Mouse (Mus musculus) liver, embryonic 15.5 days (tissue): Measurements from ENCODE around the gene Hddc3. TPM values are rescaled to one million over a fixed set of nuclear protein-coding genes. Genes with fewer than 3 reads are reported as not detected.

Source experiments
- ATAC-seq: fragments of 200-750 bp; cut with Nextera tagmentation; 2 replicates; pipeline ENCODE4 v1.8.0; 2017; ENCODE audit warnings: moderate number of reproducible peaks, mild to moderate bottlenecking, moderate library complexity; ENCODE audit not compliant: insufficient read depth
- H3K27ac ChIP-seq: fragments of 300-500 bp; sonication (generic); replicated peaks from 2 replicates; pipeline ENCODE4 v1.5.1; 2015; ENCODE audit warnings: mild to moderate bottlenecking, inconsistent platforms
- H3K27me3 ChIP-seq: fragments of 300-500 bp; sonication (generic); 2 replicates; pipeline ENCODE4 v1.6.1; 2015; ENCODE audit warnings: mild to moderate bottlenecking, inconsistent platforms
- H3K36me3 ChIP-seq: fragments of 300-500 bp; sonication (generic); replicated peaks from 2 replicates; pipeline ENCODE4 v1.6.1; 2015; ENCODE audit warnings: moderate library complexity, mild to moderate bottlenecking, inconsistent platforms
- H3K4me1 ChIP-seq: fragments of 300-500 bp; sonication (generic); replicated peaks from 2 replicates; pipeline ENCODE4 v1.6.1; 2015; ENCODE audit warnings: inconsistent platforms
- H3K4me2 ChIP-seq: fragments of 300-500 bp; sonication (generic); 2 replicates; pipeline ENCODE4 v1.6.1; 2015; ENCODE audit warnings: moderate library complexity, mild to moderate bottlenecking, inconsistent platforms
- H3K4me3 ChIP-seq: fragments of 300-500 bp; sonication (generic); replicated peaks from 2 replicates; pipeline ENCODE4 v1.5.1; 2015; ENCODE audit warnings: mild to moderate bottlenecking, inconsistent platforms
- H3K9ac ChIP-seq: fragments of 300-500 bp; sonication (generic); 2 replicates; pipeline ENCODE4 v1.6.1; 2015; ENCODE audit warnings: moderate library complexity, mild to moderate bottlenecking, inconsistent platforms
- H3K9me3 ChIP-seq: fragments of 300-500 bp; sonication (generic); replicated peaks from 2 replicates; pipeline ENCODE4 v1.6.1; 2016; ENCODE audit warnings: inconsistent platforms
- WGBS: fragments of 180-500 bp; shearing (Covaris S2); methylation state at CpG from one replicate; pipeline ENCODE4 v1.1.7; 2015; ENCODE audit warnings: mixed read lengths; ENCODE audit not compliant: insufficient replicate concordance; 5-methylcytosine and 5-hydroxymethylcytosine counted together
- polyA plus RNA-seq: library from polyadenylated mRNA; unstranded; fragments of >200 nt; fragmentation: Nextera tagmentation; extraction: Ambion mirVana; gene quantifications from 2 replicates; pipeline ENCODE4 v1.2.1, GENCODE M21; 2015

Gene Hddc3
- 3.1 and 3.5 TPM in 2 replicates for polyA plus RNA-seq

DNA sequence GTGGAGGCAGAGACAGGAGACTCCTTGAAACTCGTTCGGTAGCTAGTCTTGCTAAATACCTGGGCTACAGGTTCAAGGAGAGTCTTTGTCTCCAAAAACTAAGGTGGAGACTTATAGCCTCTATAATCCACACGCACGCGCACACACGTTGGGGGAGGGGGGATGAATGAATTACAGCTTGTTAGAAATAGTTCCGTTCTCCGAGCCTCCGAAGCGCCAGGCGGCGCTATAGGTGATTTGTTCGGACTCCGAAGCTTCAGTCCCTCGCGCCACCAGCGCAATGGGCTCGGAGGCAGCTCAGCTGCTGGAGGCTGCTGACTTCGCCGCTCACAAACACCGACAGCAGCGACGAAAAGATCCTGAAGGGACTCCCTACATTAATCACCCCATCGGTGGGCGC, at the start of gene Hddc3:
Gene Hddc3 (plus strand): TSS at position 247 of the 400 bp plus-strand sequence.
- WGBS = under 1% methylated on average over 25 of the region's 25 CpGs
- H3K4me1 ChIP-seq = peaks cover 60% of the 10 kb centered on the region
- H3K27ac ChIP-seq = peak within 1 kb of the TSS; percentile 70

GRCm38 (mm10) chr7:80294062-80294763, 48.7 kb upstream of the Hddc3 start, which contains the start of gene Prc1:
TSS of gene Prc1 (plus strand) at chr7:80294450.
- Histone ChIP-seq H3K4me2 (peak within 1 kb of the TSS; percentile 68), H3K9ac (peak within 1 kb of the TSS; percentile 97), H3K27me3 (no peaks in the 10 kb centered on the region), H3K9me3 (no peaks in the 10 kb centered on the region), H3K36me3 (peaks cover 42% of the 10 kb centered on the region), H3K4me3 (peak within 1 kb of the TSS; percentile 83), H3K27ac (peak within 1 kb of the TSS; percentile 95), H3K4me1 (peaks cover 54% of the 10 kb centered on the region)
- WGBS = under 1% methylated on average over 52 of the region's 52 CpGs
- peak; percentile 99 for ATAC-seq

More for the DNA sequence above, at the start of gene Hddc3:
- peak within 1 kb of the TSS; percentile 75 for H3K9ac ChIP-seq
- peaks cover 9% of the 10 kb centered on the region; the same call in 1 of the 2 replicates for H3K27me3 ChIP-seq
- no peak for ATAC-seq
- H3K4me2 ChIP-seq = peak within 1 kb of the TSS; percentile 91
- H3K9me3 ChIP-seq = no peaks in the 10 kb centered on the region
- no peaks in the 10 kb centered on the region for H3K36me3 ChIP-seq
- H3K4me3 ChIP-seq = peak within 1 kb of the TSS; percentile 65

DNA sequence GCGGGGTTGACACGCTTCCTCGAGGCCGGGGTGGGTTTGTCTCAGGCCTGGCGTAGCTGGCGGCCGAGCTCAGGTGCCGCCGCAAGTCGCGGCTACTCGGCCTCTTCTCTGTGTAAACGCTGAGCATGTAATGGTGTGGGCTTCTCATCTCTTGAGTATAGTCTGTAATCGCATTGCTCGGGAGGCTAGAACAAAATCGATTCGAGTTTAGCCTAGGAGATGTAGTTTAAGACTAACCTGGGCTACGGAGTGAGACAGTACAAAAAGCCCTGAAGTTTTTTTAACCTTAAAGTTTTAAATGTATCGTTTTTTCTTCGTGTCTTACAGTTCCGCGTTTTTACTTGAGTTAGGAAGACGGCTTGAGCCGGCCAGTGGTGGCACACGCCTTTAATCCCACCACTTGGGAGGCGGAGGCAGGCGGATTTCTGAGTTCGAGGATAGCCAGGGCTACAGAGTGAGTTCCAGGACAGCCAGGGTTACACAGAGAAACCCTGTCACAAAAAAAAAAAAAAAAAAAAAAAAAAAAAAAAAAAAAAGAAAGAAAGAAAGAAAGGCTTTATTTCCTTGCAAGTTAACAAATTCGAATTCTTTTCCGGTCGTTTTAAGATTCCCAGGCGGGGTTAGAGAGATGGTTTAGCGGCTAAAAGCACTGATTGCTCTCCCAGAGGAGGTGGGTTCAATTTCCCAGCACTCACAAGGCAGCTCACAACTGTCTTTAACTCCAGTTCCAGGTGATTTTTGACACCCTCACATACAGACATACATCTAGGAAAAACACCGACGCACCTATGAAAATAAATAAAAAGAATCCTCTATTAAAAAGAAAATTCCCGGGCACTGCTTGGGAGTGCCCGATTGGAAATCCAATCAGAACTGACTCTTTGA, 47.9 kb upstream of the Hddc3 start:
- Histone ChIP-seq H3K27me3 (no peaks in the 10 kb centered on the region), H3K36me3 (peaks cover 48% of the 10 kb centered on the region), H3K27ac (peak overlapping the region; percentile 95), H3K9ac (peak overlapping the region; percentile 97), H3K4me1 (peaks cover 61% of the 10 kb centered on the region), H3K9me3 (no peaks in the 10 kb centered on the region), H3K4me3 (peak overlapping the region; percentile 83), H3K4me2 (peak overlapping the region; percentile 68)
- peak; percentile 54 for ATAC-seq
- 7% methylated on average over 37 of the region's 37 CpGs for WGBS

- ATAC-seq = no peak
- no peaks in the 10 kb centered on the region for H3K27me3 ChIP-seq
- H3K36me3 ChIP-seq = peaks cover 57% of the 10 kb centered on the region
- peaks cover 61% of the 10 kb centered on the region for H3K4me1 ChIP-seq
- peak overlapping the region; percentile 83 for H3K4me3 ChIP-seq
- H3K9ac ChIP-seq = peak overlapping the region; percentile 97
- H3K4me2 ChIP-seq = peak overlapping the region; percentile 68
- peak overlapping the region; percentile 16; the same call in 1 of the 2 replicates for H3K27ac ChIP-seq
- WGBS = 83% methylated on average over 6 of the region's 6 CpGs
- no peaks in the 10 kb centered on the region for H3K9me3 ChIP-seq
Measured at GRCm38 (mm10) chr7:80296462-80296861, 46.4 kb upstream of the Hddc3 start.

- peak overlapping the region; percentile 25; the same call in 1 of the 2 replicates for H3K9ac ChIP-seq
- 88% methylated on average over 3 of the region's 3 CpGs for WGBS
- ATAC-seq = no peak
- no peaks in the 10 kb centered on the region for H3K27me3 ChIP-seq
- H3K36me3 ChIP-seq = peaks cover 63% of the 10 kb centered on the region
- peak overlapping the region; percentile 68 for H3K4me2 ChIP-seq
- peaks cover 59% of the 10 kb centered on the region for H3K4me1 ChIP-seq
- H3K27ac ChIP-seq = no peak overlapping the region
- H3K4me3 ChIP-seq = peak overlapping the region; percentile 83
- no peaks in the 10 kb centered on the region for H3K9me3 ChIP-seq
Measured at GRCm38 (mm10) chr7:80297041-80297440, 45.9 kb upstream of the Hddc3 start.

GRCm38 (mm10) chr7:80298754-80299153, 44.1 kb upstream of the Hddc3 start:
- H3K9ac ChIP-seq = no peak overlapping the region
- H3K4me1 ChIP-seq = peaks cover 43% of the 10 kb centered on the region
- no peaks in the 10 kb centered on the region for H3K9me3 ChIP-seq
- no peak overlapping the region for H3K27ac ChIP-seq
- H3K4me3 ChIP-seq = no peak overlapping the region; the same call in 1 of the 2 replicates
- 90% methylated on average over 4 of the region's 4 CpGs for WGBS
- H3K4me2 ChIP-seq = 0 out of 2 replicates have a peak overlapping the region, but pooled peaks have one; percentile 68
- H3K27me3 ChIP-seq = no peaks in the 10 kb centered on the region
- ATAC-seq = no peak
- peaks cover 78% of the 10 kb centered on the region for H3K36me3 ChIP-seq

GRCm38 (mm10) chr7:80299568-80299967, 43.3 kb upstream of the Hddc3 start:
- no peak for ATAC-seq
- 81% methylated on average over 3 of the region's 3 CpGs for WGBS
- Histone ChIP-seq H3K27me3 (no peaks in the 10 kb centered on the region), H3K4me3 (no peak overlapping the region), H3K4me1 (peaks cover 41% of the 10 kb centered on the region), H3K9ac (no peak overlapping the region), H3K36me3 (peaks cover 86% of the 10 kb centered on the region), H3K27ac (no peak overlapping the region), H3K9me3 (no peaks in the 10 kb centered on the region), H3K4me2 (no peak overlapping the region)

DNA sequence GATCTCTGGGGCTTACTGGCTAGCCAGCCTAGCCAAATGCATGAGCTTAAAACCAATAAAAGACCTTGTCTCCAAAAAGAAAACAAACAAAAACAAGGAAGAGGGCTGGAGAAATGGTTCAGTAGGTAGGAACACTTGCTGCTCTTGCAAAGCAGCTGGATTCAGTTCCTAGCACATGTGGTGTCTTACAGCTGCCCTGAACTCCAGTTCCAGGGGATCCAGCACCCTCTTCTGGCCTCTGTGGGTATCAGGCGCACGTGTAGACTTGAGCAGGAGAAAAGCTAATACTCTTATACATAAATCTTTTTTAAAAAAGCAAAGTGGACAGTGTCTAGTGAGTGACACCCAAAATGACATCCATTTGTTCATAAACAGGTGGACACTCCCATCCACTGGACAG, 41.4 kb upstream of the Hddc3 start:
- peaks cover 98% of the 10 kb centered on the region for H3K36me3 ChIP-seq
- 83% methylated on average over 2 of the region's 2 CpGs for whole genome bisulfite sequencing
- H3K9me3 ChIP-seq = no peaks in the 10 kb centered on the region

DNA sequence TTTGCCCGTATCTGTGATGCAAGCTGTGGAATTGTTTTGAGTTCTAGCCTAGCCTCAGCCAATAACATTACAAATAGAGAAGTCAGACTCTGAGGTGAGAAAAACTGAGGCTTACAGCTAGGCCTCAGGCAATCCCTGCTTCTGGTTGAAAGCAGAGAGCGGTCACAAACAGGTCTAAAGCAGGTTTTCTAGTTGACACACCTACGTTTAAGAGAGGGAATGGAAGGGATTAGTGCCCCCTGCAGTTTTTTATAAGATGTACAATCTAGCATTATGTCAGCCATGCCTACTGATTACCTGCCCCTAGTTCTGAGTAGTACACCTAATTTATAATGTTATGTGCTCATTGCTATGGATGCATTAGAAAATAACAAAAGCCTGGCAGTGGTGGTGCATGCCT, 35.1 kb upstream of the Hddc3 start:
- WGBS = 90% methylated on average over 3 of the region's 3 CpGs
- no peak overlapping the region for H3K4me3 ChIP-seq
- H3K36me3 ChIP-seq = peaks cover 100% of the 10 kb centered on the region
- no peaks in the 10 kb centered on the region for H3K27me3 ChIP-seq
- H3K9ac ChIP-seq = no peak overlapping the region
- H3K27ac ChIP-seq = no peak overlapping the region
- no peaks in the 10 kb centered on the region for H3K9me3 ChIP-seq
- ATAC-seq = no peak
- no peaks in the 10 kb centered on the region for H3K4me1 ChIP-seq
- H3K4me2 ChIP-seq = no peak overlapping the region

More for the DNA sequence above, 41.4 kb upstream of the Hddc3 start:
- no peak overlapping the region for H3K9ac ChIP-seq
- no peak for ATAC-seq
- peaks cover 33% of the 10 kb centered on the region for H3K4me1 ChIP-seq
- no peak overlapping the region for H3K4me3 ChIP-seq
- no peak overlapping the region for H3K4me2 ChIP-seq
- no peak overlapping the region for H3K27ac ChIP-seq
- H3K27me3 ChIP-seq = no peaks in the 10 kb centered on the region

GRCm38 (mm10) chr7:80310771-80311170, 32.1 kb upstream of the Hddc3 start:
- no peak overlapping the region for H3K9ac ChIP-seq
- H3K27me3 ChIP-seq = no peaks in the 10 kb centered on the region
- H3K9me3 ChIP-seq = no peaks in the 10 kb centered on the region
- no peak overlapping the region for H3K4me3 ChIP-seq
- ATAC-seq = no peak
- no peak overlapping the region for H3K27ac ChIP-seq
- H3K4me1 ChIP-seq = no peaks in the 10 kb centered on the region
- 79% methylated on average over 7 of the region's 7 CpGs for WGBS
- no peak overlapping the region for H3K4me2 ChIP-seq
- peaks cover 100% of the 10 kb centered on the region for H3K36me3 ChIP-seq

- H3K4me2 ChIP-seq = no peak overlapping the region
- H3K27ac ChIP-seq = no peak overlapping the region
- 64% methylated on average over 2 of the region's 2 CpGs for WGBS
- H3K27me3 ChIP-seq = no peaks in the 10 kb centered on the region
- no peaks in the 10 kb centered on the region for H3K9me3 ChIP-seq
- no peak overlapping the region for H3K4me3 ChIP-seq
- H3K36me3 ChIP-seq = peaks cover 97% of the 10 kb centered on the region
- no peaks in the 10 kb centered on the region for H3K4me1 ChIP-seq
- no peak for ATAC-seq
- H3K9ac ChIP-seq = no peak overlapping the region
Measured at GRCm38 (mm10) chr7:80315733-80316132, 27.2 kb upstream of the Hddc3 start.
